Mouse (Mus musculus) pancreas, adult 10 weeks (tissue): ENCODE measurements around the gene Nagk. TPM values are rescaled to one million over a fixed set of nuclear protein-coding genes. Genes with fewer than 3 reads are reported as not detected.

Source experiments
- polyA plus RNA-seq: library from polyadenylated mRNA; stranded (reverse); fragments of 350-450 nt; fragmentation: Illumina TruSeq; extraction: RNeasy Lipid Tissue Mini Kit (QIAGEN cat#74804); gene quantifications from one replicate; pipeline ENCODE4 v1.2.3, GENCODE M21; 2015; ENCODE audit warnings: low read depth, low replicate concordance; ENCODE audit not compliant: insufficient read depth

Nagk gene
- 14.5 TPM for polyA plus RNA-seq

DNA sequence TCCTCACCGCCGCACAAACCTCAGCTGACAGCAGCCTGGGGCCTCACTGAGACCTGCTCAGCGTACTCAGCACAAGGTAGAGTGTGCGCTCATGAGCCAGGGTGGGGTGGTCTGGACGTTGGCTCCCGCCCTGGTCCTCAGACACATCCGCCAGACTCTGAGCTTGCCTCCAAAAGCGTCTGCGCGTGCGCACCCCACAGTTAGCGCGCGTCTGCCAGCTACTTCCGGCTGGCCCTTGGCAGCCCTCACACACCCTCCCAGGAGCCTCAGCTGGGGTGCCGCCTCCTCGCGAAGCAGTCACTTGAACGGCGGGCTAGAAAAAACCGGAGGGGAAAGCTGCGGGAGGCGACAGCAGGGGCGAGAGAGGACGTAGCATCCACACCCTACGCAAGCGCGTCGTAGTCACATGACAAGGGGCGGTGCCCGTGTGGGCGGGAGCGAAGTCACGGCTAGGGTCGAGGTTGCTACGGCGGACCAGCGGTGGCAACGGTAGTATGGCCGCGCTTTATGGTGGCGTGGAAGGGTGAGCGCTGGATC is at the start of gene Nagk:
Gene Nagk (plus strand): TSS at position 223 of the 537 bp plus-strand sequence.

GRCm38 (mm10) chr6:83762344-83762743 is 32.4 kb upstream of the Nagk start, which contains the start of gene Ankrd53:
Gene Ankrd53, plus strand, starts transcription at chr6:83762644.

GRCm38 (mm10) chr6:83775638-83776293 is 19.0 kb upstream of the Nagk start, which contains the start of gene Tex261:
Gene Tex261, minus strand, starts transcription at chr6:83775813.

GRCm38 (mm10) chr6:83831606-83832123 is 36.9 kb downstream of the Nagk start, which contains the start of gene Paip2b:
Gene Paip2b, minus strand, starts transcription at chr6:83831741.

Other genes starting within 250 kb of the Nagk start
- 5.2 TPM for gene Stambp, start 222.3 kb upstream of the Nagk start, polyA plus RNA-seq
- gene Clec4f, start 138.8 kb upstream of the Nagk start, polyA plus RNA-seq: 0.50 TPM
- gene Cd207, start 117.1 kb upstream of the Nagk start, polyA plus RNA-seq: not detected
- not detected for gene Vax2, start 83.7 kb upstream of the Nagk start, polyA plus RNA-seq
- gene Atp6v1b1, start 52.0 kb upstream of the Nagk start, polyA plus RNA-seq: not detected
- gene Ankrd53, start 32.3 kb upstream of the Nagk start, polyA plus RNA-seq: not detected
- 14.3 TPM for gene Tex261, start 19.2 kb upstream of the Nagk start, polyA plus RNA-seq
- 12.1 TPM for gene Paip2b, start 36.8 kb downstream of the Nagk start, polyA plus RNA-seq
- gene Zfp638, start 72.1 kb downstream of the Nagk start, polyA plus RNA-seq: 21.9 TPM
- 21.3 TPM for gene Dysf, start 213.6 kb downstream of the Nagk start, polyA plus RNA-seq